Mouse (Mus musculus) neural tube, embryonic 11.5 days (tissue): Measurements from ENCODE around the gene 1810043G02Rik. TPM values are rescaled to one million over a fixed set of nuclear protein-coding genes. Genes with fewer than 3 reads are reported as not detected.
A peak's percentile ranks its signal among the peaks of the same experiment; 100 is the strongest.
"Not testable (repeated sequence)": the region's sequence is repeated elsewhere in the genome, so short reads cannot be mapped to it uniquely, and the experiment has no call there.

Source experiments
- ATAC-seq: fragments of 200-750 bp; cut with Nextera tagmentation; 2 replicates; pipeline ENCODE4 v1.8.0; 2017; ENCODE audit warnings: moderate number of reproducible peaks, mild to moderate bottlenecking, moderate TSS enrichment, moderate library complexity; ENCODE audit not compliant: insufficient read depth, low FRiP score, low TSS enrichment
- DNase-seq: peaks from one replicate; pipeline ENCODE4 v3.0.0-alpha.2; 2015; ENCODE audit warnings: low spot score
- H3K27ac ChIP-seq: fragments of 300-500 bp; sonication (generic); 2 replicates; pipeline ENCODE4 v1.5.1; 2014; ENCODE audit warnings: low read depth, mild to moderate bottlenecking, low read length
- H3K27me3 ChIP-seq: fragments of 300-500 bp; sonication (generic); 2 replicates; pipeline ENCODE4 v1.6.1; 2014; ENCODE audit warnings: mild to moderate bottlenecking, low read length, mixed read lengths; ENCODE audit not compliant: control insufficient read depth, insufficient read depth
- H3K36me3 ChIP-seq: fragments of 300-500 bp; sonication (generic); 2 replicates; pipeline ENCODE4 v1.6.1; 2014; ENCODE audit warnings: mild to moderate bottlenecking, low read length, moderate library complexity, mixed read lengths; ENCODE audit not compliant: control insufficient read depth, insufficient read depth
- H3K4me1 ChIP-seq: fragments of 300-500 bp; sonication (generic); 2 replicates; pipeline ENCODE4 v1.6.1; 2014; ENCODE audit warnings: low read length, mixed read lengths; ENCODE audit not compliant: control insufficient read depth, insufficient read depth
- H3K4me2 ChIP-seq: fragments of 300-500 bp; sonication (generic); 2 replicates; pipeline ENCODE4 v1.6.1; 2014; ENCODE audit warnings: low read depth, mild to moderate bottlenecking, moderate library complexity
- H3K4me3 ChIP-seq: fragments of 300-500 bp; sonication (generic); 2 replicates; pipeline ENCODE4 v1.5.1; 2014; ENCODE audit warnings: low read depth, low read length
- H3K9ac ChIP-seq: fragments of 300-500 bp; sonication (generic); 2 replicates; pipeline ENCODE4 v1.6.1; 2014; ENCODE audit warnings: mild to moderate bottlenecking, low read length
- H3K9me3 ChIP-seq: fragments of 300-500 bp; sonication (generic); 2 replicates; pipeline ENCODE4 v1.6.1; 2016; ENCODE audit warnings: low read length; ENCODE audit not compliant: control insufficient read depth
- WGBS: fragments of 180-500 bp; shearing (Covaris S2); extraction: QIAGEN DNeasy Blood & Tissue Kit; methylation state at CpG from one replicate; pipeline ENCODE4 v1.1.7; 2014; 5-methylcytosine and 5-hydroxymethylcytosine counted together
- polyA plus RNA-seq: library from polyadenylated mRNA; unstranded; fragments of >200 nt; fragmentation: Nextera tagmentation; extraction: Ambion mirVana; gene quantifications from 2 replicates; pipeline ENCODE4 v1.2.1, GENCODE M21; 2014

1810043G02Rik gene
- polyA plus RNA-seq, 1 experiment from 2014 or later = 42.5 TPM

GRCm38 (mm10) chr10:78019291-78019690 is 41.0 kb downstream of the 1810043G02Rik start:
- WGBS = 81% methylated on average over 4 of the region's 4 CpGs
- Histone ChIP-seq H3K4me3 (no peak overlapping the region), H3K27me3 (no peaks in the 10 kb centered on the region), H3K36me3 (no peaks in the 10 kb centered on the region), H3K9ac (no peak overlapping the region), H3K9me3 (no peaks in the 10 kb centered on the region), H3K4me1 (no peaks in the 10 kb centered on the region), H3K4me2 (no peak overlapping the region), H3K27ac (no peak overlapping the region)
- DNase-seq (no peak), ATAC-seq (no peak; the same call in 1 of the 2 replicates)

GRCm38 (mm10) chr10:78019984-78020383 is 41.7 kb downstream of the 1810043G02Rik start:
- DNase-seq, H3K27me3 ChIP-seq, H3K36me3 ChIP-seq, H3K27ac ChIP-seq, H3K4me1 ChIP-seq, ATAC-seq, H3K4me2 ChIP-seq, H3K4me3 ChIP-seq, H3K9me3 ChIP-seq, H3K9ac ChIP-seq: not testable (repeated sequence)
- WGBS = 96% methylated on average over 6 of the region's 11 CpGs

- H3K36me3 ChIP-seq, H3K4me2 ChIP-seq, H3K4me3 ChIP-seq, H3K9me3 ChIP-seq, H3K9ac ChIP-seq, ATAC-seq, H3K27me3 ChIP-seq, H3K4me1 ChIP-seq, H3K27ac ChIP-seq, DNase-seq: not testable (repeated sequence)
- 81% methylated on average over 6 of the region's 8 CpGs for WGBS
Measured at GRCm38 (mm10) chr10:78025453-78025852, 47.1 kb downstream of the 1810043G02Rik start.

- H3K27me3 ChIP-seq = no peaks in the 10 kb centered on the region
- ATAC-seq (no peak; the same call in 1 of the 2 replicates), DNase-seq (peak; percentile 77)
- H3K4me3 ChIP-seq = no peak overlapping the region
- no peaks in the 10 kb centered on the region for H3K9me3 ChIP-seq
- H3K4me1 ChIP-seq = no peaks in the 10 kb centered on the region
- no peak overlapping the region for H3K9ac ChIP-seq
- H3K4me2 ChIP-seq = no peak overlapping the region
- 3% methylated on average over 5 of the region's 5 CpGs for WGBS
- H3K36me3 ChIP-seq = no peaks in the 10 kb centered on the region
- H3K27ac ChIP-seq = no peak overlapping the region
Measured at GRCm38 (mm10) chr10:78028129-78028528, 49.8 kb downstream of the 1810043G02Rik start.

- H3K27ac ChIP-seq = no peak overlapping the region
- no peak overlapping the region for H3K4me2 ChIP-seq
- DNase-seq (no peak), ATAC-seq (no peak)
- no peaks in the 10 kb centered on the region for H3K4me1 ChIP-seq
- no peak overlapping the region for H3K4me3 ChIP-seq
- no peaks in the 10 kb centered on the region for H3K36me3 ChIP-seq
- no peaks in the 10 kb centered on the region for H3K27me3 ChIP-seq
- H3K9ac ChIP-seq = no peak overlapping the region
- WGBS = 81% methylated on average over 1 of the region's 1 CpGs
- no peaks in the 10 kb centered on the region for H3K9me3 ChIP-seq
Measured at GRCm38 (mm10) chr10:78029080-78029479, 50.8 kb downstream of the 1810043G02Rik start.

- WGBS = 84% methylated on average over 2 of the region's 2 CpGs
- ATAC-seq = no peak
- DNase-seq = no peak
- no peak overlapping the region for H3K27ac ChIP-seq
- no peak overlapping the region for H3K4me2 ChIP-seq
- no peaks in the 10 kb centered on the region for H3K36me3 ChIP-seq
- no peaks in the 10 kb centered on the region for H3K27me3 ChIP-seq
- H3K4me1 ChIP-seq = no peaks in the 10 kb centered on the region
- no peak overlapping the region for H3K9ac ChIP-seq
- H3K9me3 ChIP-seq = no peaks in the 10 kb centered on the region
- H3K4me3 ChIP-seq = no peak overlapping the region
Measured at GRCm38 (mm10) chr10:78031987-78032386, 53.7 kb downstream of the 1810043G02Rik start.

Other genes starting within 250 kb of the 1810043G02Rik start
- not detected in 2 replicates for gene Gm18596, start 235.9 kb upstream of the 1810043G02Rik start, polyA plus RNA-seq
- gene Gm9736, start 227.2 kb upstream of the 1810043G02Rik start, polyA plus RNA-seq = not detected in 2 replicates
- not detected in 2 replicates for gene Gm3233, start 218.8 kb upstream of the 1810043G02Rik start, polyA plus RNA-seq
- gene Gm3238, start 207.2 kb upstream of the 1810043G02Rik start, polyA plus RNA-seq = not detected in 2 replicates
- not detected in 2 replicates for gene Gm7138, start 201.6 kb upstream of the 1810043G02Rik start, polyA plus RNA-seq
- gene Gm3250, start 196.0 kb upstream of the 1810043G02Rik start, polyA plus RNA-seq = not detected in 2 replicates
- not detected in 2 replicates for gene Gm7137, start 190.3 kb upstream of the 1810043G02Rik start, polyA plus RNA-seq
- not detected in 2 replicates for gene Gm9639, start 183.4 kb upstream of the 1810043G02Rik start, polyA plus RNA-seq
- not detected in 2 replicates for gene Gm19668, start 179.4 kb upstream of the 1810043G02Rik start, polyA plus RNA-seq
- gene Gm9507, start 166.7 kb upstream of the 1810043G02Rik start, polyA plus RNA-seq = not detected in 2 replicates
- gene Gm2696, start 163.8 kb upstream of the 1810043G02Rik start, polyA plus RNA-seq = not detected in 2 replicates
- not detected in 2 replicates for gene Krtap10-4, start 151.4 kb upstream of the 1810043G02Rik start, polyA plus RNA-seq
- not detected in 2 replicates for gene Krtap10-10, start 142.6 kb upstream of the 1810043G02Rik start, polyA plus RNA-seq
- gene Gm36176, start 131.7 kb upstream of the 1810043G02Rik start, polyA plus RNA-seq = not detected in 2 replicates
- not detected in 2 replicates for gene Gm10318, start 125.7 kb upstream of the 1810043G02Rik start, polyA plus RNA-seq
- gene Gm3285, start 116.5 kb upstream of the 1810043G02Rik start, polyA plus RNA-seq = not detected in 2 replicates
- 4.3 and 4.8 TPM in 2 replicates for gene Lrrc3, start 76.0 kb upstream of the 1810043G02Rik start, polyA plus RNA-seq
- 0.58 and 1.4 TPM in 2 replicates for gene Trpm2, start 8.0 kb upstream of the 1810043G02Rik start, polyA plus RNA-seq
- 125 and 127 TPM in 2 replicates for gene Pfkl, start 31.6 kb downstream of the 1810043G02Rik start, polyA plus RNA-seq
- gene Dnmt3l, start 63.4 kb downstream of the 1810043G02Rik start, polyA plus RNA-seq = not detected in 2 replicates
- not detected in 2 replicates for gene Aire, start 65.1 kb downstream of the 1810043G02Rik start, polyA plus RNA-seq
- gene Icosl, start 90.8 kb downstream of the 1810043G02Rik start, polyA plus RNA-seq = 1.4 TPM in 2 replicates
- 15.8 and 17.8 TPM in 2 replicates for gene D10Jhu81e, start 191.3 kb downstream of the 1810043G02Rik start, polyA plus RNA-seq
- gene Pwp2, start 206.6 kb downstream of the 1810043G02Rik start, polyA plus RNA-seq = 22.7 and 24.6 TPM in 2 replicates